Mouse (Mus musculus): Measurements from ENCODE around the gene Dpm3.

- TF ChIP-seq CTCF (IDR thresholded peaks at IDR 0.05; ENCODE audit: extremely low read depth, insufficient read length, insufficient replicate concordance, low read depth, low read length) = no peak
- no peak for TF ChIP-seq POLR2A (IDR thresholded peaks at IDR 0.05; ENCODE audit: low read depth, low read length)
Observed at GRCm38 (mm10) chr3:89294195-89294594, 35.0 kb downstream of the Dpm3 start.

Data from small intestine, adult 2 months (tissue).